Mouse (Mus musculus) adrenal gland, postnatal 14 days (tissue): ENCODE measurements around the gene Creb3l2. TPM values are rescaled to one million over a fixed set of nuclear protein-coding genes. Genes with fewer than 3 reads are reported as not detected.
"Not testable (repeated sequence)": the region's sequence is repeated elsewhere in the genome, so short reads cannot be mapped to it uniquely, and the experiment has no call there.

Experiments
- DNase-seq: peaks from one replicate; pipeline ENCODE4 v3.0.0; 2021; ENCODE audit warnings: mixed read lengths
- total RNA-seq: library from RNA; stranded (reverse); gene quantifications from 2 replicates; pipeline ENCODE4 v1.2.3, GENCODE M21; 2021

The Creb3l2 gene
- total RNA-seq, 1 experiment from 2014 or later = 50.0 TPM

DNA sequence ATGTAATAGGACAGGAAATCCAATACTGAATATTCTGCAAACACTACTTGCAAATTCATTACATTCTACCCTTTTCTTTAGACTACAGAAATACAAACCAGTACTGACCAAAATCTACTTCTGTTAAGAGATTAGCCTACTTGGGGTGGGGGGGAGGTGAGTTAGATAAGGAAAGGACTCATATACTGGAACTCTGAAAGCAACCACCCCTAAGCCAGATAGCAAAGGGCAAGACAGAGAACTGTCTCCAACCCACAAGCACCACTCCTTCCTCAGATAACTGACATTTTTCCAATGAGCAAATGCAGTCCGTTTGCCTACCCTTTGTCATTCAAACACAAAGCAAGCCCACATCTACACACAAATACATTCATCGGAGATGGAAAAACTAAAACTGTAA lies 32.1 kb downstream of the Creb3l2 start:
- DNase-seq = no peak

DNA sequence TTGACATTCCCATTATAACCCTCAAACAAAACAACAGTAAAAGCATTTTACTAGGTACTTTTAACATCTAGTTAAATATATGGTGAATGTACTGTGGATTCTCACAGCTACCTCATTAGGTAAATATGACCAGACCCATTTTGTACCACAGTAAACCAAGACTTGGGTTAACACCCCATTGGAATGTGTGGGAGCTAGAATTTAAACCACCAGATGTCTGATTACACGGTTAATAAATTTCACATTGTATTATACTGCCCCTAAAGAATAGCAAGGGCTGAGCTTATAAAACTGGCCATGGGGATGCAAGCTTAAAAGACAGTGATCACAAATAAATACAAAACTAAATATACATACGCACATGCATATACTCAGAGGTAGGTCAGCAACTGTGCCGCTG lies 34.1 kb downstream of the Creb3l2 start:
- DNase-seq = no peak

DNA sequence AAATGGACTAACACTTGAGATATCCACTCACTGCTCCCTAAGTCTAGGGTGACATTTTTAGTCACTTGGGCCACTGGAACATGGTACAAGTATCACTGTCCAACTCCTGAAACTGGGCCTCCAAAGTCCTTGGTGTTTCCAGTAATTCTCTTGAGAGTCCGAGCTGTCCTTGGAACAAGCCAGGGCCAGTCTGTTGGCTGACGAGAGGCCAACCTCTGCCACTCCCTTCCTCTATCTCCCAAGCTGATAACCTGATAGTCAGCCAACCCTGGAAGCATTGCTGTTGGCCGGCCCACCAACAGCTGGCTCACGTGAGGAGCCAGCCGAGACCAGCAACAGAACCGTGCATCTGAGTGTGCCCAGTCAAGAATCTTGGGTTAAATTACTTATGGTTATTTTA lies 35.0 kb downstream of the Creb3l2 start:
- DNase-seq = peak; percentile 48

DNA sequence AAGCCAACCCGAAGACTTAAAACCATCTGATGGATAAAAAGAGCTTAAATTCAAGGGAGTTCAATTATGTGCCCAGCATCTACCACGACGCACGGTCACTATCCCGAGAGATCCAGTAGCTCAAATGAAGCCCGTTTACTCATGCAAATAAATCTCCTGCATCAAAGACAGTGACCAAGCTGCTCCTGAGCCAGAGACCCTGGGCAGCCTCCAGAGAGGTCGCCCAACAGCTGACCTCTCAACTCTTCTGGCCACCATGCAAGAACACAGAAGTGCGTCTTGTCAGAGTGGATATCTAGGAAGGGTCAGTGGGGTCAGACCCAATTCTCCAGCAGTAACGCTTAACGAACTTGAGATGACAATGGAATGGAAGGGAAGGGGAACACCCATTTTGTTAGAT lies 35.9 kb downstream of the Creb3l2 start:
- DNase-seq = no peak

DNA sequence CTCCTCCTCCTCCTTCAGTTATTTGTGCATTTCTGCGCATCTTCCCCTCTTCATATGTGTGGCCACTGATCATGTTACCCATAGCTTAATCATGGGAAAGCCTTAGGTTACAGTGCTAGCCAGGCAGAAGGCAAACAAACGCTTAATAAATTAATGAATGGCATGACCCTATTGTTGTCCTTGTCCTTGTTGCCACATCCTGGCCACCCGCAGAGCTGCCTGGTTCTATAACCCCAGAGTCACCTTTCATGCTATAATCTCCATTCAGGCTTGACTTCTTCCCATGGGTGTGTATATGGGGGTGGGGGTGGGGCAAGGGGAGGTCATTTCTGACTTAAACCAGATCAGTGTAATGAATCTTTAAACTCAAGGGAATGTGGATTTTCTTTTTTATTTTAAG lies 37.6 kb downstream of the Creb3l2 start:
- DNase-seq = no peak

DNA sequence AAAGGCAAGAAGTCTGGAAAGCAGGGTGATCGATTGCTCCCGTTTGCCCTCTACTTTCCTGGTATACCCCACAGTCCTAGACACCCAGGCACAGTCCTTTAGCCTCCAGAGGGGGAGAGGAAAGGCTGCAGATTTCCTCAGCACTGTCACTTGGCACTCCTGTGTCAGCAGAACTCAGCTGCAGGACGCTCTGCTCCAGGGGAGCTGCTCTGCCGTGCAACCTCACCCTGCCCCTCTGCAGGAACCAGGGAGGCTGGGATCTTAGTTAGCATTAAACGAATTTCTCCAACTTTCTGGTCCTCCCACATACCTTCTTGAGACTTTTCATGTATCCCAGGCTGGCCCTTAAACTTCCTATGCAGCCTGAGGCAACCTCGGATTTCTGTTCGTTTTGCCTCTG lies 40.0 kb downstream of the Creb3l2 start:
- no peak for DNase-seq

DNA sequence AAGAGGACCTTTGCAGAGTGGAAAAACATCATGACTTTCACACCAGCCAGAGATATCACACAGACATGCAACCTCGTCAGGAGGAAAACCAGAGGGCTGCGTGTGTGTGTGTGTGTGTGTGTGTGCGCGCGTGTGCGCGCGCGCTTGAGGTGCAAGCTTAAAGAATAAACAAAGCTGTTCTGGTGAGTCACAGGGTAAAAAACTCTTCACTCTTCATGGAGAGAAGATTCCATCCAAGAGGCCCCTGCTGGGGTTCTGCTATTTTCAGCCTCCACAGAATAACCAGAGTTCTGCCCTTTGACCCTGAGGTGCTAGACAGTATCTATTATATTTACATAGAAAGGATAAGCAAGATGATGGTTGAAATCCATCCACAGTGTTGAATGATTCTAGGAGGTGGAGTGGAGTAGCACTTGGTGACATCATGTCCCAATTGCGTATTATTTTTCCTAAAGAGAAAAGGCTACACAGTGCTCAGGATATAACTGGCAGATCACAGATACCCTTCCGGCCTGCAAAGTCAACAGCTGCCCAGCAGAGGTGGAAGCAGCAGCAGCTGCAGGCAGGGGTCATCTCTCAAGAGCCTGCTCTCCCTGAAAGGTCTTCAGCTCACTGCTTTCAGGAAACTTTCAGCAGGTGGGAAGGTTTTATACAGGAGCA lies 41.0 kb downstream of the Creb3l2 start:
- no peak for DNase-seq

DNA sequence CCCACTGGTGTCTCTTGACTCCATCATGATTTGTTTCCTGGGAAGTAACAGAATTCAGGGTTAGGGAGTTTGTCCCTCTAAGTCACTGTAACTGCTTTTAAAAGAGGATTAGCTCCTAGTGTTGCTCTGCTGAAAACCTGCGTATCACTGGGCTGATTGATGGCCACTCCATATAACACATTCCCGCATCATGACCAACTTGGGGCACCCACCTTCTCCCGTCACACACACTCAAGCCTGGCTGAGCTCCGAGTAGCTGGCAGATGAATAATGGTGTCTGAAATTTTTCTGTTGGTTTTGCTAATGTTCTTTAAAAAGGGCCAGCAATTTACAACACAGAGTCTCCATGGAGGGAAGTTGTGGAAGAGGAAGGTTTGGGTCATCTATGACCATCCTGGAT lies 41.8 kb downstream of the Creb3l2 start:
- DNase-seq = no peak

DNA sequence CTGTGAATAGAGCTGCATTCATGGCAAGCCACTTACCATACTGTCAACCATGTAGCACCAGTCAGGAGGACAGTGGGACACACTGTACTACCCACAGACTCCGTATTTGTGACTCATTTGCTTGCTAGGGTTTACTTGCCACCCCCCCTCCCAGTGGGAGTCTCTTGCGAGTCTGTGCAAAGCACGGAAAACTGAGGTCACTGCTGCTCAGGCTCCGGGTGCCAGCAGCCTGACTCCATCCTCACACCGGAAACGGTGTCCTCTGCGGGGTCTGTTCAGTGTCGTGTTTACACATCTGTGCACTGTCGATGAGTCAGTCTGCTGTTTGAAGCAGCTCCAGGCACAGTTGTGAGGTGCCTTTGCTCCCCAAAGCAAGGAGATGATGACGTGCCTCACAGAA lies 43.0 kb downstream of the Creb3l2 start:
- DNase-seq = peak; percentile 71

DNA sequence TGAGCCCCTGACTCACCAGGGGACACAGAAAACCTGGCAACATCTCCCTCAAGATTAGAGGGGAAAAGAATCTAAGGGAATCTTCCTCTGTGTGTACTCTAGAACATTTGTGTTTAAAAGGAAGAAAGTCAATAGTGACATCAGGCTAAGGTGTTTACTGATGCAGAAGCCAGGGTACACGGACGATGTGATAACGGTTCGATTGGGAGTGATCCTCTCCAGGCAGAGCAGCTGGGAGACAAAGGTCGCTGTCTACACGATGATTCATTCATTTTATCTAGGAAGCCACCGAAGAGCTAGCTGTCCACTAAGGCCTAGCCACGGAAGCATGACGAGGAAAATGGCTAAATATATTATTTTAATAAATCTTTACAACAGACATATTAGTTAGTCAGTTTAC lies 44.0 kb downstream of the Creb3l2 start:
- no peak for DNase-seq

DNA sequence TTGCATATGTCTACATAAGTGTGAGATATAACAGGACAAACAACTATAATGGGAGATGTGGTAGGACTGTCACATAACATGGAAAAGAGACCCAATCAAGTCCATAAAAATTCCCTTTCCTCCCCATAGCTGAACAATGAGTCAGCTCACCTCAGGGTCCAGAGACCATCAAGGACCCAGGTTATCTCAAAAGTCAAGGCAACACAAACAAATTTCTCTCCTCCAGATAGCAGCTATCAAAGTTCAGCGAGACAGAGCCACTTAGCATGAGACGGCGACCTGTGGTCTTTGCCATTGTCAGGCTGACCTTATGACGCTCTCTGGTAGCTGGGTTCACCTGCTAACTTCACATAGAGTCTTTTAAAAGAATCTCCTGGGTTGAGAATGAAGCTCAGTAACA lies 44.7 kb downstream of the Creb3l2 start:
- DNase-seq = no peak

DNA sequence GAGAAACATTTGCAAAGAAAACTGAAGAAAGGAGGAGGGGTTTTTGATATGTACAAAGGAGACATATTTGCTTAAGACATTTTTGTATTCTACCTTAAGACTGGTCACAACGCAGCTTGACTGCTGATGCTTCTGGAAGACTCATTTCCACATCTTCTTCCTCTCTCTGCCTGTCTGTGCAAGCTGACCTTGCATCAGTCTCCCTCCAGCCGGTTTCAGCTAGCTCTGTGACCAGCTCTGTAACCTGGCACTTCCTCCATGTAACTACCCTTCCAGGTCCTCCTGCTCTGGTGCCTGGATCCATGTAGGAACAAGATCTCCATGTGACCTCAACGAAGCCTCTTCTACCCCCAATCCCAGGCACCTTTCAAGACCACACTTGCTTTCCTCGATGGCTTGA lies 45.8 kb downstream of the Creb3l2 start:
- DNase-seq = no peak

DNA sequence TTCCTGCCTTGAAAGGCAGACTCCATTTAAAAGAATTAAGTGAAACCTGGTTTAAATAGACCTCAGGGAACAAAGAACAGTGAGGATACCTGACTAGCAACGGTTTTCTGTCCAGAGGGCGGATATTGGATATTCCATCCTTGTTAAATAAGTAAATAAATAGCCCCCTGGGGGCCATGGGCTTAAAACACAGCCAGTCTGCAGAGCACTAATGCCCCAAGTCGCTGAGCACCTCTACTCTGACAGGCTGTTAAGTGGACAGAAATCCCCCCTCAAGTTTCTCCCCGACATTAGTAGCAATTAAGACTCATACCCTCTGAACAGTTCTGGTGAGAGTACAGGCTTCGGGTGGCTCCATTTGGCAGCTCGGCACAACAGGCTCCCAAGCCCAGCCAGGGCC lies 48.7 kb downstream of the Creb3l2 start:
- DNase-seq = no peak

DNA sequence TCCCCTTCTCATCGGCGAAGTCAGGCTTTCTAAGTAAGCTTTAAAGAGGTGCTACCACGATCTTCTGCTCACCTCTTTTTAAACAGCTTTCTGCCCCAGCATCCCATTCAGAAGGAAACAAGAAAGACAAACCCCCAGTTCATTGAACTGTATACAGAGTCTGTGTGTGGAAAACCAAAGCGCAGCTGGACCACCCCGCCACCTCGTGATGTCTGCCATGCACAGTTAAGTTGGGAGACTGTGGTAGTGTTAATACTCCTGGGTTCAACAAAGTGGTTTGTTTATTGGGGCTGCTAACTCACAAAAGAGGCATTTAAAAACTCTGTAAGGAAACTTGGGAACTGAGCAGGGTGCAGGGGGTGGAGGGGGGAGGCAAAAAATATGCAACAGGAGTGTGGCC lies 49.7 kb downstream of the Creb3l2 start:
- no peak for DNase-seq

DNA sequence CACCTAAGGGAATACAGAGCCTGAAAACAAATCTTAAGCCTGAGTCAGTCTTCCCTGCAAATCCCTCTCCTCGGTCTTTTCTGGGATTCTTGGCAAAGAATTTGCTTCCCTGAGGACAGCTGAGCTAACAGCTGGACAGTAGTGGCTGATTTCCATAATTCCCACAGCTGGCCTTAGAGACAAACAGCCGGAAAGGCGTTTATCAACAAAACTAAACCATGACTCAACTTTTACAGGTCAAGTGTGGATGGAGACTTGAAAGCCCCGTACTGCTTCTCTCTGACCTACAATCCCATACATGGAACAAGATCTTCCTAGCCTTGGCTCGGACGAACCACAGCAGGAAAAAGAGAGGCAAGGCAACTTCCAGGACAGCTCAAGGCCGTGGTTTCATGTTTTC lies 50.6 kb downstream of the Creb3l2 start:
- DNase-seq = peak; percentile 43

DNA sequence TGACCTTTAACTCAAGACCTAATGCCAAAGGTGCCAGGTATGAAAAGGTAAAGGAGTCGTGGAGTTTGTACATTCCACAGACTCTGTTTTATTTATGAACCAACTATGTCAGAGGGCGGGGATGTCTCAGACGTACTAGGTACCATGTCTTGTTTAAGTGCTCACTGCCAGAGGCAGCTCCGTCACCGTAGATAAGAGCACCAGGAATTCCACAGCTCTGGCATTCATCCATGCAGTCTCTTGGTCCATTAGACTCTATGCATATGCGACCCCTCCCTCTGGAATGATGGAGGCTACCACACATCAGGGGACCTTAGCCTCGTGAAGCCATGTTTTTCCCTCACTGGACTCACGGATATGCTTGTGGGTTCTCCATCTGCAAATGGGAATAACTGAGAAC lies 53.0 kb downstream of the Creb3l2 start:
- DNase-seq = no peak

DNA sequence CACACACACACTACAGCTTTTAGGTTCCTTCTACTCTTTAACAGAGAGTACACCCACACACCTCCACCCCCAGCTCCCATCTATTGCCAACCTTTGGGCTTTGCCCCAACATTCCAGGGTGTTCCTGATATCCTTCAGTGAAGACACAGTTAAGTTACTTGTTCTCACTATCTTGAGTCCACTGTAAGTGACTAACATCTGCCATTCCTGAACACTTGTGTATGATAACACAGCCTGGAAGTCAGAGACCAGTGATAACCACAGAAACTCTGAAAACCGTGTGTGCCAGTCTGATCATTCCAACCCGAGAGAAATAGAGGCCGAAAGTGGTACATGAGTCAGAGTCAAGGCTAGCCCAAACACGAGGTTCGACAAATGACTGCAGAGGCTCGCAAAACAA lies 53.4 kb downstream of the Creb3l2 start:
- DNase-seq = no peak

DNA sequence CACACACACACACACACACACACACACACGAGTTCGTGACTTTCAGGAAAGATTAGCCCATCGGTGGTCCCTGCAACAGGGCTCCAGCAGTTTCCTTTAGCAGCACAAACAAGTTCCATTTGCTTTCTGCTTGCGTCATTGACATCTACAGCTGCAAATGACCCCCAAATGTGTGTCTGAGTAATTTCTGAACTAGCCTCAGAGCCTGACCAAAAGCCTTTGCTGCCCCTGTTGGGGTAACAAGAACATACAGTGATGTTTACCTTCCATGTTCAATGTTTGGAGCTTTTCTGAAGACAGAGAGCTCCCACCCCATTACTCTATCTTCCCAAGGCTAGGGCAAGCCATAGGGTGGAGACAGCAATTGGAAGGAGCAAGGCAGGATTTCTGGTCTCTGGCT lies 54.7 kb downstream of the Creb3l2 start:
- DNase-seq = no peak

DNA sequence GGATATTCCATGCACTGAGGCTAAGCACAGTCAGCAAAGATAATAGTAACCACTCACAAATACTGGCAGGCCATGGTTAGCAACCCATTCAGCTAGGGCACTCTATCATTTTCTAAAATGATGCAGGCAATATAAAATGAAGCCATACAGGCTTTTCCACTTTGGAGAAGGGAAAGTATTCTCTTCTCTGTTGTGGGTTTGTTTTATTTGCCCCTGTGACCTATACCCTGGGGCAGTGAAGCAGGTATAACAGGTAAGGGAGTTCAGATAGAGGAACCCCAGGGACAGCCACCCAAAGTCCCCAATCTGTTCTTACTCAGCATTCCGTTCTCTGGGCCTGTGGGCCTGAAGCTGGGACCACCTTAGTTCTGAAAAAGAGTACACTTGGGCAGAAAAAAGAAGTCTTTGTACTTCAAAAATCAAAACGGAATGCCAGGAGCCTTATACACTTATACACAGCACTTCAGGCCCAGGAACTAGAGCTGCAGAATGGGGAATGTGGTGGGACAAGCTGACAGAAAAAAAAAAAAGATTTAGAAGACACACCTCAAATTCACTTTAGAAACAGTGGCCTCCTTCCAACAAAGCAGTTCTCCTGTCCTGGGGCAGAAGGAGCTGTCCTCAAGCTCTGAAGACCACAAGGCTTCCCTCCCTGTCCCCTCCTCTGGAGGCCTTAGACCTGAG lies 56.2 kb downstream of the Creb3l2 start:
- no peak for DNase-seq

DNA sequence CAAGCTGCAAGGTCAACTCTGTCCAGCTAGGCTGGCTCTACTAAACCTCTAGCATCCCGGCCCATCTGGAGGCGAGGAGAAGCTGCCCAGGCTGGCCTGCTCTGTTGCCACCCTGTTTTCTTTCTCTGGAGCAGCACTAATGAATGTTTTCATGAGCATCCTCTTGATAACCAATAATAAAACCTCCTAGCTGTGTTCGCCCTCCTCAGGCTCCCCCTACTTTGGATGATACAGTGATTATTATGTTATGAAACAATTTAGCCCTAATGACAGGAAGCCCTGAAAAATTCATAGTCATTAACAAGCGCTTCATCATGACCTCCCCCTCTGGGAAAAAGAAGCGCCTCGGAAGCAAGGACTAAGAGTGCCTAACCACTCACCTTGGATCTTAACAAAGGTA lies 59.2 kb downstream of the Creb3l2 start:
- no peak for DNase-seq

DNA sequence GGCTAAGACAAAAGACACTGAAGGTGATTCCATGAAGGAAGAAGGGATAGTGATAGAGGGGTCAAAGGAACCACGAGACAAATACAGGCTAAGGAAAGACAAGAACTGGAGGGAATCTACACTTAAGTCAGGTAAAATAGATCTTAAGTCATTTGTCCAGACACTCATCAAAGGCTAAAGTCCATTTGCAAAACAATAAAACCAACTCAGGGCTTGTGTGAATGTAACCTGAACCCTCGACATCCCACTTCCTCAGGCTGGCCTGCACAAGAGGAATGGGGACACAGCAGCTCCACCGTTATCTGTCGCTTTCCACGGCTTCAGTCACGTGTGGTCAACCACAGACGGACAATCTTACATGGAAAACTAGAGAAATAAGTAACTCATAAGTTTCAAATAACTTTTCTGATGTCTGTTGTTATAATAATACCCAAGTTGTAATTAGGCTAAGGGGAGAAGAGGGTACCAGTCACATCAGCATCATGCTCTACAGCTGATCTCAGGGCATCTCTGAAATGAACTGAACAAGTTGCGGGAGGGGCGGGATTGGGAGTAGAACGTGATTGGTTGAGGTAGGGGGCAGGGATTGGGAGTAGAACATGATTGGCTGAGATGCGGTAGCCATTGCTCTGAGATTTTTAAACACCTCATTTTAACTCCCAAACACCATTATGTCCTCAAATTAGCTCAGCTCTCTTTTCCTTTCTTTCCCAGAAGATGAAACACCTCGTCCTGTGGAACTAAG lies 63.9 kb downstream of the Creb3l2 start:
- no peak for DNase-seq

DNA sequence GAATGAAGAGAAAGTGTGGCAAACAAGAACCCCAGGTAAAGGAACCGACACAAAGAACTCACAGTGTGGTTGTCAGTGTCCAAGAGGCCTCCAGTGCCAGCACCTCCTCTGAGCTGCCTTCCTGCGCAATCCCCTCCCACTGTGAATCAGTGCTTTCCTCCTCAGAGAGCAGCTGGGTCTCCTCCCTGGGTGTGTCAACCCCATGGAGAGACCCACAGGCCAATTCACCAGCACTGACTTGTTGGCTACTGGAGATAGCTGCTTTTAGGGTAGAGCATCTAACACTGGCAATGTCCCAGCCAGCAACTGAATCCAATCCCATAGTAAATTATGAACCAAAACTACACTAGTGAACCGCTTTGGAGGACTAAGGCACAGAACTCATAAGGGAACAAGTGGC lies 64.6 kb downstream of the Creb3l2 start:
- not testable (repeated sequence) for DNase-seq

DNA sequence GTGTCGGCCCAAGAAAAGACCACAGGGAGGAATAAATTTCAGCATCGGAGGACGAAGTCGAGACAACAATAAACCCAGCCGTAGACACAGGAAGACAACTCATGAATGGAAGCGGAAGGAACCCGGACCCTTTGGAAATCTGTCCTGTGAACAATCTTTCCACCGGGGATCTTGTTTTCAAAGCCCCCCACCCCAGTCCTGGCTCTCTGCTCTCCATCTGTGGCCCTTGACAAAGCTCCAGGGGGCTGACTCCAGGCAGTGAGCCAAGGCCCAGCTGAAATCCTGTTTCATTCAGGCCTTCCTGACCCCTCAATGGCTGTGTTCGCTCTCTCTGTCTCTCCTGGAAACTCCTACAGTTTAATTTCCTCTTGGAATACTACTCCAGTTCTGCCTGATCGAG lies 66.5 kb downstream of the Creb3l2 start:
- no peak for DNase-seq

DNA sequence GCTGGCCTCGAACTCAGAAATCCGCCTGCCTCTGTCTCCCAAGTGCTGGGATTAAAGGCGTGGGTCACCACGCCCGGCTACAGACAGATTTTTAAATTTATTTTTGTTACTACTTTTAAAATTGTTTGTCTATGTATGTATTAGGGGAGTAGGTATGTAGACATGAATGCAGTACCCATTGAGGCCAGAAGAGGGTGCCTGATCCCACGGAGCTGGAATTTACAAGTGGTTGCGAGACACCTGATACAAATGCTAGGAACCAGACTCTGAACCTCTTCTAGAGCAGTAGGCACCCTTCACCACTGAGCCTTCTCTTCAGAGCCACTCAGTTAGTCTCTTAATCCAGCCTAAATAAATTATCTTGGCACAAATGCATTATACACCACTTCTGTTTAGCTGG lies 70.6 kb downstream of the Creb3l2 start:
- DNase-seq = peak; percentile 51
